Mouse (Mus musculus) brain, embryonic 14.5 days (tissue): Measurements from ENCODE around the gene Rbpjl.

Source experiments
- CTCF ChIP-seq: fragments of 200-500 bp; IDR thresholded peaks from 2 replicates; pipeline ENCODE4 v1.5.1; 2012; ENCODE audit warnings: inconsistent platforms, mild to moderate bottlenecking, moderate library complexity, borderline replicate concordance; ENCODE audit not compliant: insufficient read depth, insufficient read length; ENCODE audit errors: extremely low read depth
- POLR2A ChIP-seq: fragments of 200-500 bp; IDR thresholded peaks from 2 replicates; pipeline ENCODE4 v1.6.1; 2012; ENCODE audit warnings: mild to moderate bottlenecking, inconsistent platforms, borderline replicate concordance; ENCODE audit not compliant: poor library complexity, insufficient read depth, insufficient read length, severe bottlenecking; ENCODE audit errors: extremely low read depth

DNA sequence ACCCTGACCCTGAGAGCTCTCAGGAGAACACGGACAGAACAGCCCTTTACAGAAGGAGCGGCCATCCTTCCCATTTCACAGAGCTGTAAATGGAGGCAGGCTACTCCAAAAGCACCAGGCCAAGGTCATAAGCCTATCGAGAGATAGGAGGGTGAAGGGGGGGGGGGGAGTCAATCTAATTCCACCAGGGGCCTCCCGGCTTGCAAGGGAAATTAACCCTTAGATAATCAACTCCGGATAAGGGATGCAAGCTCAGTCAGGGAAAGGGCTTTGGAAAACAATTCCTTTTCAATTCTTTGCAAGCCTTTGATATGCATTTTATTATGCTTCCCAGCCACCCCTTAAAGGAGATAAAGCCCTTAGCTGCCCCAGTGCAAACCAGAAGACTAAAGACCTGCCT, 25.5 kb downstream of the Rbpjl start:
- TF ChIP-seq CTCF (no peak), POLR2A (no peak)
